Mouse (Mus musculus): ENCODE measurements at regions not wholly inside any gene's neighbourhood (a gene's known extent, or its start where the extent isn't known, plus 50 kb on each side); places are given as distances from the start of the nearest gene placed in this dataset.

GRCm38 (mm10) chr1:51686759-51687158 lies 208.5 kb upstream of the Nabp1 start:
- 92% methylated on average over 3 of the region's 3 CpGs for WGBS
- H3K4me3 ChIP-seq (replicated peaks; ENCODE audit: insufficient read depth, low read depth, low read length), result no peak overlapping the region
- H3K27me3 ChIP-seq (ENCODE audit: control insufficient read depth, insufficient read depth, low read length), result no peaks in the 10 kb centered on the region
- no peak for DNase-seq
- no peaks in the 10 kb centered on the region for H3K4me1 ChIP-seq (ENCODE audit: control insufficient read depth, insufficient read depth, low read length)
- TF ChIP-seq POLR2A (IDR thresholded peaks at IDR 0.05; ENCODE audit: borderline replicate concordance, insufficient read depth, low read length) (no peak), CTCF (IDR thresholded peaks at IDR 0.05; ENCODE audit: borderline replicate concordance, insufficient read depth, low read depth, low read length) (no peak)
- no peak overlapping the region for H3K27ac ChIP-seq (ENCODE audit: insufficient read depth, low read length)

GRCm38 (mm10) chr1:51682273-51682672 lies 204.0 kb upstream of the Nabp1 start:
- Histone ChIP-seq H3K4me3 (replicated peaks; ENCODE audit: insufficient read depth, low read depth, low read length) (no peak overlapping the region), H3K27ac (ENCODE audit: insufficient read depth, low read length) (no peak overlapping the region), H3K27me3 (ENCODE audit: control insufficient read depth, insufficient read depth, low read length) (no peaks in the 10 kb centered on the region), H3K4me1 (ENCODE audit: control insufficient read depth, insufficient read depth, low read length) (no peaks in the 10 kb centered on the region)
- TF ChIP-seq CTCF (IDR thresholded peaks at IDR 0.05; ENCODE audit: borderline replicate concordance, insufficient read depth, low read depth, low read length) (no peak), POLR2A (IDR thresholded peaks at IDR 0.05; ENCODE audit: borderline replicate concordance, insufficient read depth, low read length) (no peak)
- WGBS, result 78% methylated on average over 5 of the region's 5 CpGs
- DNase-seq, result no peak

GRCm38 (mm10) chr1:51681872-51682271 lies 203.6 kb upstream of the Nabp1 start:
- Histone ChIP-seq H3K27ac (ENCODE audit: insufficient read depth, low read length) (no peak overlapping the region), H3K4me1 (ENCODE audit: control insufficient read depth, insufficient read depth, low read length) (no peaks in the 10 kb centered on the region), H3K4me3 (replicated peaks; ENCODE audit: insufficient read depth, low read depth, low read length) (no peak overlapping the region), H3K27me3 (ENCODE audit: control insufficient read depth, insufficient read depth, low read length) (no peaks in the 10 kb centered on the region)
- TF ChIP-seq CTCF (IDR thresholded peaks at IDR 0.05; ENCODE audit: borderline replicate concordance, insufficient read depth, low read depth, low read length) (no peak), POLR2A (IDR thresholded peaks at IDR 0.05; ENCODE audit: borderline replicate concordance, insufficient read depth, low read length) (no peak)
- no peak for DNase-seq

GRCm38 (mm10) chr1:51680725-51681124 lies 202.5 kb upstream of the Nabp1 start:
- Histone ChIP-seq H3K4me1 (ENCODE audit: control insufficient read depth, insufficient read depth, low read length) (no peaks in the 10 kb centered on the region), H3K27me3 (ENCODE audit: control insufficient read depth, insufficient read depth, low read length) (no peaks in the 10 kb centered on the region), H3K27ac (ENCODE audit: insufficient read depth, low read length) (no peak overlapping the region), H3K4me3 (replicated peaks; ENCODE audit: insufficient read depth, low read depth, low read length) (no peak overlapping the region)
- TF ChIP-seq POLR2A (IDR thresholded peaks at IDR 0.05; ENCODE audit: borderline replicate concordance, insufficient read depth, low read length) (no peak), CTCF (IDR thresholded peaks at IDR 0.05; ENCODE audit: borderline replicate concordance, insufficient read depth, low read depth, low read length) (no peak)
- 68% methylated on average over 6 of the region's 6 CpGs for WGBS
- no peak for DNase-seq

- H3K27me3 ChIP-seq (ENCODE audit: control insufficient read depth, insufficient read depth, low read length), result no peaks in the 10 kb centered on the region
- 74% methylated on average over 6 of the region's 6 CpGs for WGBS
- TF ChIP-seq CTCF (IDR thresholded peaks at IDR 0.05; ENCODE audit: borderline replicate concordance, insufficient read depth, low read depth, low read length) (no peak), POLR2A (IDR thresholded peaks at IDR 0.05; ENCODE audit: borderline replicate concordance, insufficient read depth, low read length) (no peak)
- no peak overlapping the region for H3K27ac ChIP-seq (ENCODE audit: insufficient read depth, low read length)
- no peak overlapping the region for H3K4me3 ChIP-seq (replicated peaks; ENCODE audit: insufficient read depth, low read depth, low read length)
- DNase-seq, result no peak
- H3K4me1 ChIP-seq (ENCODE audit: control insufficient read depth, insufficient read depth, low read length), result no peaks in the 10 kb centered on the region
These were observed 200.2 kb upstream of the Nabp1 start for GRCm38 (mm10) chr1:51678290-51678928.

GRCm38 (mm10) chr1:51677802-51678201 lies 199.6 kb upstream of the Nabp1 start:
- 65% methylated on average over 5 of the region's 5 CpGs for WGBS
- Histone ChIP-seq H3K27ac (ENCODE audit: insufficient read depth, low read length) (no peak overlapping the region), H3K4me1 (ENCODE audit: control insufficient read depth, insufficient read depth, low read length) (no peaks in the 10 kb centered on the region), H3K27me3 (ENCODE audit: control insufficient read depth, insufficient read depth, low read length) (no peaks in the 10 kb centered on the region), H3K4me3 (replicated peaks; ENCODE audit: insufficient read depth, low read depth, low read length) (no peak overlapping the region)
- DNase-seq, result no peak
- no peak for TF ChIP-seq CTCF (IDR thresholded peaks at IDR 0.05; ENCODE audit: borderline replicate concordance, insufficient read depth, low read depth, low read length)
- no peak for TF ChIP-seq POLR2A (IDR thresholded peaks at IDR 0.05; ENCODE audit: borderline replicate concordance, insufficient read depth, low read length)

- no peak overlapping the region for H3K4me3 ChIP-seq (replicated peaks; ENCODE audit: insufficient read depth, low read depth, low read length)
- WGBS, result 4% methylated on average over 1 of the region's 1 CpGs
- TF ChIP-seq CTCF (IDR thresholded peaks at IDR 0.05; ENCODE audit: borderline replicate concordance, insufficient read depth, low read depth, low read length) (no peak), POLR2A (IDR thresholded peaks at IDR 0.05; ENCODE audit: borderline replicate concordance, insufficient read depth, low read length) (no peak)
- peaks cover 10% of the 10 kb centered on the region; the same call in 1 of the 2 replicates for H3K4me1 ChIP-seq (ENCODE audit: control insufficient read depth, insufficient read depth, low read length)
- DNase-seq, result no peak
- no peaks in the 10 kb centered on the region for H3K27me3 ChIP-seq (ENCODE audit: control insufficient read depth, insufficient read depth, low read length)
- H3K27ac ChIP-seq (ENCODE audit: insufficient read depth, low read length), result no peak overlapping the region
These were observed 193.5 kb upstream of the Nabp1 start for GRCm38 (mm10) chr1:51671691-51672090.

GRCm38 (mm10) chr1:51671287-51671686 lies 193.1 kb upstream of the Nabp1 start:
- H3K4me3 ChIP-seq (replicated peaks; ENCODE audit: insufficient read depth, low read depth, low read length), result no peak overlapping the region
- WGBS, result 10% methylated on average over 3 of the region's 3 CpGs
- no peak for TF ChIP-seq POLR2A (IDR thresholded peaks at IDR 0.05; ENCODE audit: borderline replicate concordance, insufficient read depth, low read length)
- TF ChIP-seq CTCF (IDR thresholded peaks at IDR 0.05; ENCODE audit: borderline replicate concordance, insufficient read depth, low read depth, low read length), result peak; percentile 33; the same call in 1 of the 2 replicates
- DNase-seq, result peak; percentile 78 to 90
- H3K4me1 ChIP-seq (ENCODE audit: control insufficient read depth, insufficient read depth, low read length), result peaks cover 10% of the 10 kb centered on the region; the same call in 1 of the 2 replicates
- H3K27me3 ChIP-seq (ENCODE audit: control insufficient read depth, insufficient read depth, low read length), result no peaks in the 10 kb centered on the region
- H3K27ac ChIP-seq (ENCODE audit: insufficient read depth, low read length), result peak overlapping the region; percentile 1; the same call in 1 of the 2 replicates
